Mouse (Mus musculus): ENCODE measurements around the gene Sema3a.
"Not testable (repeated sequence)": the region's sequence is repeated elsewhere in the genome, so short reads cannot be mapped to it uniquely, and the experiment has no call there.

GRCm38 (mm10) chr5:13495967-13496366, 370.8 kb downstream of the Sema3a start:
- not testable (repeated sequence) for TF ChIP-seq GATA1, TAL1 (IDR thresholded peaks at IDR 0.05; ENCODE audit: low read length)
